Mouse (Mus musculus): Measurements from ENCODE around the gene Dhdds.

DNA sequence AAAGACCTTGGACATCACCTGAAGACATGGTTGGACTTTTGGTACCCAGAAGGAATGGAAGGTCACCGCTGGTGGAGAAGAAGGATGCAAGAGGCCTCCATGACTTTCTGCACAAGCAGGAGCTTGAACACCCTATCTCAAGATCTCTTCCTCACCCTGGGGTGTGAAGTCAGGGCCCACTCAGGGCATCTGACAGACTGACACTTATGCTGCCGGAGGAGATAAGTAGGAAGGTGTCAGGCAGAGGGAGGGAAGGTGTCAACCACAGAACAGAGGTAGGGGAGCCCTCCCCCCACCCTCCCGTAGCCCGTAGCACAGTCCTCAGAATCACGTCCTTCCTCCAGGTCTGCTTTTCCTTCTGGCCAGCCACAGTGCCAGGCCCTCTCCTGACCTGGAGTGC is 46.9 kb upstream of the Dhdds start:
- no peak for TF ChIP-seq USF1 (IDR thresholded peaks at IDR 0.05; ENCODE audit: low read depth)
- TF ChIP-seq CTCF (IDR thresholded peaks at IDR 0.05; ENCODE audit: control insufficient read depth, insufficient read depth, insufficient read length) = no peak
- no peak for TF ChIP-seq MAX (IDR thresholded peaks at IDR 0.05)
- TF ChIP-seq MYOG (IDR thresholded peaks at IDR 0.05; ENCODE audit: control insufficient read depth, extremely low read depth, insufficient read length) = no peak
- no peak for TF ChIP-seq MYOD1 (IDR thresholded peaks at IDR 0.05; ENCODE audit: control insufficient read depth, insufficient read length, low read depth)
- no peak for TF ChIP-seq CEBPB (IDR thresholded peaks at IDR 0.05; ENCODE audit: low read depth)
- no peak for TF ChIP-seq FOSL1 (IDR thresholded peaks at IDR 0.05; ENCODE audit: insufficient read depth, low read length, poor library complexity, severe bottlenecking)

All from C2C12 (cell line).